Mouse (Mus musculus): ENCODE data around the gene Serpinf1.
"Not testable (repeated sequence)": the region's sequence is repeated elsewhere in the genome, so short reads cannot be mapped to it uniquely, and the experiment has no call there.

The Serpinf1 gene

GRCm38 (mm10) chr11:75421375-75422012 is 1.0 kb downstream of the Serpinf1 start:
- DNase-seq (ENCODE audit: low read depth) = no peak

- no peak for DNase-seq (ENCODE audit: low read depth)
These were observed 1.6 kb downstream of the Serpinf1 start for GRCm38 (mm10) chr11:75420810-75421374.

- DNase-seq (ENCODE audit: low read depth) = no peak
These were observed 2.5 kb downstream of the Serpinf1 start for GRCm38 (mm10) chr11:75420037-75420436.

GRCm38 (mm10) chr11:75415994-75416393 is 6.5 kb downstream of the Serpinf1 start:
- no peak for DNase-seq (ENCODE audit: low read depth)

GRCm38 (mm10) chr11:75415096-75415495 is 7.4 kb downstream of the Serpinf1 start:
- DNase-seq (ENCODE audit: low read depth) = peak; percentile 39

GRCm38 (mm10) chr11:75410591-75410990 is 11.9 kb downstream of the Serpinf1 start:
- no peak for DNase-seq (ENCODE audit: low read depth)

GRCm38 (mm10) chr11:75409679-75410575 is 12.6 kb downstream of the Serpinf1 start:
- no peak for DNase-seq (ENCODE audit: low read depth)

GRCm38 (mm10) chr11:75406865-75407264 is 15.6 kb downstream of the Serpinf1 start:
- peak; percentile 53 for DNase-seq (ENCODE audit: low read depth)

- no peak for DNase-seq (ENCODE audit: low read depth)
These were observed 16.4 kb downstream of the Serpinf1 start for GRCm38 (mm10) chr11:75406104-75406503.

GRCm38 (mm10) chr11:75404801-75405200 is 17.7 kb downstream of the Serpinf1 start:
- DNase-seq (ENCODE audit: low read depth) = no peak

GRCm38 (mm10) chr11:75403301-75404052 is 19.0 kb downstream of the Serpinf1 start:
- no peak for DNase-seq (ENCODE audit: low read depth)

- DNase-seq (ENCODE audit: low read depth) = peak; percentile 24
These were observed 20.2 kb downstream of the Serpinf1 start for GRCm38 (mm10) chr11:75402271-75402690.

- DNase-seq (ENCODE audit: low read depth) = no peak
These were observed 22.4 kb downstream of the Serpinf1 start for GRCm38 (mm10) chr11:75400099-75400498.

GRCm38 (mm10) chr11:75399411-75399841 is 23.1 kb downstream of the Serpinf1 start:
- DNase-seq (ENCODE audit: low read depth) = peak; percentile 22

- DNase-seq (ENCODE audit: low read depth) = no peak
These were observed 25.0 kb downstream of the Serpinf1 start for GRCm38 (mm10) chr11:75397452-75397851.

- no peak for DNase-seq (ENCODE audit: low read depth)
These were observed 26.9 kb downstream of the Serpinf1 start for GRCm38 (mm10) chr11:75395611-75396010.

GRCm38 (mm10) chr11:75383529-75383928 is 39.0 kb downstream of the Serpinf1 start:
- DNase-seq (ENCODE audit: low read depth) = peak; percentile 32

- DNase-seq (ENCODE audit: low read depth) = not testable (repeated sequence)
These were observed 43.7 kb downstream of the Serpinf1 start for GRCm38 (mm10) chr11:75378786-75379185.

- DNase-seq (ENCODE audit: low read depth) = no peak
These were observed 45.4 kb downstream of the Serpinf1 start for GRCm38 (mm10) chr11:75377125-75377524.
